Mouse (Mus musculus): ENCODE measurements around the gene Rgs3. TPM values are rescaled to one million over a fixed set of nuclear protein-coding genes. Genes with fewer than 3 reads are reported as not detected.
A peak's percentile ranks its signal among the peaks of the same experiment; 100 is the strongest.

Gene Rgs3
- polyA plus RNA-seq, 1 experiment from 2014 or later = 37.0 TPM

DNA sequence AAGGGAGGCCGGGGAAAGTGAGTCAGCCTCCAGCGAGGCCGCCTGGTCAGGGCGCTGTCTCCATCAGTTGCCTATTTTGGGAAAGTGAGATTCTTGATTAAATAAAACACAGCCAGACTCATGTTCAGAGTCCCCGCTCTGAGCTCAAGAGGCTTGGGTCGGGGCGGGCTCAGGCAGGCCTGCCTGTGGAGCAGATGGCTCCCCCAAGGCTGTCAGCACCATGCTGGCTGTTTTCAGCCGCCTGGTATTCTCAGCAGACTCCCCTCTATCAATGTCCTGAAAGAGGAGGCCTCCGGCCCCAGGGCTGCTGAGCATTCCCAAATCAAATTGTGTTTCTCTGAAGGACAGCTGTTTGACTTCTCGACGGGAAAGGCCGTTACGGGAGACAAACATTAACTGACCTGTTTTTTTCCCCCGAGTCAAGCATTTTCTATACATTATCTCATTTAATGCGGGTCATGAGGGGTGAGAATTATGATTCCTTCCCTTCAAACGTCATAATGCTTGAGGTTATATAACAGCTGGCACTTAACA is 50.6 kb downstream of the Rgs3 start:
- no peak overlapping the region for H3K4me2 ChIP-seq
- no peaks in the 10 kb centered on the region for H3K27me3 ChIP-seq (ENCODE audit: insufficient read depth, low read length)
- DNase-seq = no peak
- no peaks in the 10 kb centered on the region for H3K36me3 ChIP-seq (ENCODE audit: insufficient read depth)
- no peaks in the 10 kb centered on the region for H3K9me3 ChIP-seq (ENCODE audit: low read depth, low read length)
- H3K27ac ChIP-seq (ENCODE audit: low read depth) = no peak overlapping the region
- peaks cover 12% of the 10 kb centered on the region; the same call in 1 of the 2 replicates for H3K4me1 ChIP-seq (ENCODE audit: insufficient read depth)
- no peak overlapping the region; the same call in 1 of the 2 replicates for H3K9ac ChIP-seq
- no peak for TF ChIP-seq CTCF (IDR thresholded peaks at IDR 0.05; ENCODE audit: low read depth)
- ATAC-seq (ENCODE audit: insufficient read depth) = no peak
- H3K4me3 ChIP-seq (ENCODE audit: low read depth, low read length) = no peak overlapping the region
- WGBS = 42% methylated on average over 16 of the region's 16 CpGs

DNA sequence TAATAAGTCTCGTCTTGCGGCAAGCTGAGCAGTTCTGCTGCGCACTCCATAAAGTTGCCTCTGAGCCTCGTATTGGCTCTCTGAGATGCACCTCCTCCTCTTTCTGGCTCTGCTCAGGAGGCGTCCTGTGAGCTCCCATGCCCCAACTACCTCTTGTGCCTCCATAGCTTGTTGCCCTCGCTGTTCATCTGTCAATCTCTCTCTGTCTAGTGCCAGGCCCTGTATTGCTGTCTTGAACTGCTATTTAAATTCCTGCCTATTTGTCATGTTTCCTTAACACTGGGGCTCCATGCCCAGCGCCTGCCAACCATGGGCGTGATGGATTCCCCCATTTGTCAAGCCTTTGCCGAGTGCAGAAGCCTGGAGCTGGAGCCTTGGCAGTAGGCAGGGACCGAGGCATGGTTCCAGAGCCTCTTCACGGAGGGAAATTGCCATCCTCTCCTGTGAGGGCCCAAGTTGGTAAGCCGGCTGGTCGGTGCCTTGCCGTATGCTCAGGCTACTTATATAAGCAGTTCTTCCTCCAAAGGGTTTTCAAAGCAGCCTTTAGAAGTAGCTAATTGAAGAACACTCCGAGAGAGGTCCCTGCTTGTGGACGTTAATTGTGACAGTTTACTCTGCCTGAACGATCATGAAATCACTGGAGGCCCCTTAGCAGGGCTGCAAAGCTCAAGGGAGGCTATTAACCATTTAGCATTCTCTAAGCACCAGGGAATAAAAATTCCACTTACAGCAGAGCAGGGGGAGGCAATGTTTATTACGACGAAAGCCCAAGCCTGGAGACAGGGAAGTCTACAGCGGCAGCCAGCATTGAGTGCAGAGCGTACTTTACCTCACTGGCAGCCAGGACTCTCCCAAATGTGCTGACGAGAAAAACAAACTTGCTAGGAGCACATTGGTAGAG is 53.2 kb downstream of the Rgs3 start:
- Histone ChIP-seq H3K27me3 (ENCODE audit: insufficient read depth, low read length) (no peaks in the 10 kb centered on the region), H3K36me3 (ENCODE audit: insufficient read depth) (no peaks in the 10 kb centered on the region), H3K9ac (no peak overlapping the region), H3K4me3 (ENCODE audit: low read depth, low read length) (no peak overlapping the region), H3K4me1 (ENCODE audit: insufficient read depth) (peaks cover 10% of the 10 kb centered on the region; the same call in 1 of the 2 replicates), H3K27ac (ENCODE audit: low read depth) (peak overlapping the region; percentile 21; the same call in 1 of the 2 replicates), H3K9me3 (ENCODE audit: low read depth, low read length) (no peaks in the 10 kb centered on the region), H3K4me2 (no peak overlapping the region)
- peak; percentile 41 for DNase-seq
- no peak for TF ChIP-seq CTCF (IDR thresholded peaks at IDR 0.05; ENCODE audit: low read depth)
- no peak for ATAC-seq (ENCODE audit: insufficient read depth)
- 43% methylated on average over 22 of the region's 22 CpGs for WGBS

- H3K27me3 ChIP-seq (ENCODE audit: insufficient read depth, low read length) = no peaks in the 10 kb centered on the region
- no peak for DNase-seq
Measured at GRCm38 (mm10) chr4:62613646-62614365, 54.2 kb downstream of the Rgs3 start.

DNA sequence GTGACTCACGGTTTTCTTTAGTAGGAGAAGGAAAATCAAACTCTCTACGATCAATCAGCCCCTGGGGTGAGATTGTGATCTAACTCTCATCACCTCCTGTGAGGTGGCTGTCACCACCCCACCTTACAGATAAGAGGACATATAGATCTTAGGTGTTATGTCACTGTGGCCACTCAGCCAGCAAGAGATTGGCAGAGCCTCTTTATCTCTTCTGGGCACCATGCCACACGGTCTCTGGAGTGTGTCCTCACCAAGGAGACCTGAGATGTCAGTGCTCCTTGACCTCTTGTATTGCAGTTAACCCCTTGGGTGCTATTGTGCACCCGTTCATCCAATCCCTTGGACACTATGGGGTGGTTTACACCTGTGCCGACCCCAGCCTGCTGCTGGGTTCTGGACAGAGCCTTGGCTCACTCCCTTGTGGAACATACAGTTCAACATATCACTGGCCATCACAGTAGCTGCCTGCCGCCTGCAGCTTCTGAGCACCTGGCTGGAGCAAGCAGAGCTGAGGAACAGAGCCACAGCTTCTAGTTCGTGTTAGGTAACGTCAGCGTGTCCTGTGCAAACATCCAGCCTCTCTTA is 58.3 kb downstream of the Rgs3 start:
- no peaks in the 10 kb centered on the region for H3K9me3 ChIP-seq (ENCODE audit: low read depth, low read length)
- no peak overlapping the region for H3K4me2 ChIP-seq
- H3K36me3 ChIP-seq (ENCODE audit: insufficient read depth) = no peaks in the 10 kb centered on the region
- no peak overlapping the region for H3K9ac ChIP-seq
- 0 out of 2 replicates have a peak overlapping the region, but pooled peaks have one; percentile 83 for H3K27ac ChIP-seq (ENCODE audit: low read depth)
- H3K4me1 ChIP-seq (ENCODE audit: insufficient read depth) = peaks cover 7% of the 10 kb centered on the region; the same call in 1 of the 2 replicates
- whole genome bisulfite sequencing = 54% methylated on average over 9 of the region's 9 CpGs
- H3K27me3 ChIP-seq (ENCODE audit: insufficient read depth, low read length) = no peaks in the 10 kb centered on the region
- DNase-seq (no peak), ATAC-seq (ENCODE audit: insufficient read depth) (no peak)
- no peak overlapping the region for H3K4me3 ChIP-seq (ENCODE audit: low read depth, low read length)
- no peak for TF ChIP-seq CTCF (IDR thresholded peaks at IDR 0.05; ENCODE audit: low read depth)

More at GRCm38 (mm10) chr4:62613646-62614365, 54.2 kb downstream of the Rgs3 start:
- Histone ChIP-seq H3K9ac (no peak overlapping the region), H3K27ac (ENCODE audit: low read depth) (peak overlapping the region; percentile 21; the same call in 1 of the 2 replicates), H3K36me3 (ENCODE audit: insufficient read depth) (no peaks in the 10 kb centered on the region), H3K4me2 (no peak overlapping the region), H3K4me3 (ENCODE audit: low read depth, low read length) (no peak overlapping the region), H3K9me3 (ENCODE audit: low read depth, low read length) (no peaks in the 10 kb centered on the region), H3K4me1 (ENCODE audit: insufficient read depth) (peaks cover 10% of the 10 kb centered on the region; the same call in 1 of the 2 replicates)
- ATAC-seq (ENCODE audit: insufficient read depth) = no peak
- 0 out of 2 replicates have a peak, but pooled peaks have one; percentile 22 for TF ChIP-seq CTCF (IDR thresholded peaks at IDR 0.05; ENCODE audit: low read depth)
- 65% methylated on average over 13 of the region's 13 CpGs for WGBS

GRCm38 (mm10) chr4:62619232-62619964 is 59.8 kb downstream of the Rgs3 start:
- H3K4me3 ChIP-seq (ENCODE audit: low read depth, low read length) = peak overlapping the region; percentile 29
- H3K9me3 ChIP-seq (ENCODE audit: low read depth, low read length) = no peaks in the 10 kb centered on the region
- H3K27ac ChIP-seq (ENCODE audit: low read depth) = peak overlapping the region; percentile 83
- peak; percentile 85 for ATAC-seq (ENCODE audit: insufficient read depth)
- H3K27me3 ChIP-seq (ENCODE audit: insufficient read depth, low read length) = no peaks in the 10 kb centered on the region
- WGBS = 31% methylated on average over 16 of the region's 16 CpGs
- H3K9ac ChIP-seq = peak overlapping the region; percentile 32
- peak overlapping the region; percentile 52; the same call in 1 of the 2 replicates for H3K4me2 ChIP-seq
- no peaks in the 10 kb centered on the region for H3K36me3 ChIP-seq (ENCODE audit: insufficient read depth)
- peaks cover under 1% of the 10 kb centered on the region; the same call in 1 of the 2 replicates for H3K4me1 ChIP-seq (ENCODE audit: insufficient read depth)
- TF ChIP-seq CTCF (IDR thresholded peaks at IDR 0.05; ENCODE audit: low read depth) = no peak
- peak; percentile 72 for DNase-seq

DNA sequence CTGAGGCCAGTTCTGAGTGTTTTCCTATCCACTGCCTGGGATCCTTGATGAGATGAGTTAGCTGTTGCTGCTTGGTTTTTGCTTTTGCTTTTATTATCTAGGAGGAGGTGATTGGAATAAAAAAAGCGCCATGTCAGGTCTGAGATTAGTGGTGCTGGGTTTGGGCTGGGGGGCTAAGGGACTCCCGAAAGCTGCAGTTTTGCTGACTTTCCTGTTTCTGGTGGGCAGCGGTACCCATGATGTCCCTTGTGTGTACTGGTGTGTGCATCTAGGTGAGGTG is 60.3 kb downstream of the Rgs3 start:
- Histone ChIP-seq H3K4me2 (peak overlapping the region; percentile 52; the same call in 1 of the 2 replicates), H3K27me3 (ENCODE audit: insufficient read depth, low read length) (no peaks in the 10 kb centered on the region), H3K4me3 (ENCODE audit: low read depth, low read length) (peak overlapping the region; percentile 29), H3K4me1 (ENCODE audit: insufficient read depth) (peaks cover 5% of the 10 kb centered on the region), H3K9ac (peak overlapping the region; percentile 32), H3K27ac (ENCODE audit: low read depth) (peak overlapping the region; percentile 80), H3K9me3 (ENCODE audit: low read depth, low read length) (no peaks in the 10 kb centered on the region), H3K36me3 (ENCODE audit: insufficient read depth) (no peaks in the 10 kb centered on the region)
- DNase-seq (no peak), ATAC-seq (ENCODE audit: insufficient read depth) (no peak)
- TF ChIP-seq CTCF (IDR thresholded peaks at IDR 0.05; ENCODE audit: low read depth) = no peak
- 80% methylated on average over 3 of the region's 3 CpGs for WGBS

Data from lung, embryonic 14.5 days (tissue).